Mouse (Mus musculus): ENCODE results near the gene Slc30a1. TPM values are rescaled to one million over a fixed set of nuclear protein-coding genes. Genes with fewer than 3 reads are reported as not detected.
A peak's percentile ranks its signal among the peaks of the same experiment; 100 is the strongest.

The Slc30a1 gene
- total RNA-seq, 2 experiments from 2014 or later: 16.4 to 19.5 TPM

DNA sequence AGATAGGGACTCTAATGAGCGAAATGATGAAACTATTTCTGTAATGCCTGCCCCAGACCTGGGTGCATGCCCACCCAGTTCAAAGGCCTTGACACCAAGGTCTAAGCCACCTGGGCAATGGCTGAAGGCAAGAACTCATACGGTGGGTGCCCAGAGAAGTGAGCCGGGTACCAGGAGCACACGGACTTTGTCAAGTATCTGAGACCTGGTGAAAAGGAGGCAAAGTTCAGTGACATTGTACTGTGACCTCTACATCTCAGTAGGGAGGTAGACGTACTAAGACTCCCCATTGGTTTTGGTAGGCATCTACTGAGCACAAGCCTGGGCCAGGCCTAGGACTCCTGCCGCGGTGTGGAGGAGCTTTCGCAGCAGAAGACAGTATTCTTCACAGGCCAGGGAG, 38.8 kb downstream of the Slc30a1 start:
- DNase-seq: no peak

DNA sequence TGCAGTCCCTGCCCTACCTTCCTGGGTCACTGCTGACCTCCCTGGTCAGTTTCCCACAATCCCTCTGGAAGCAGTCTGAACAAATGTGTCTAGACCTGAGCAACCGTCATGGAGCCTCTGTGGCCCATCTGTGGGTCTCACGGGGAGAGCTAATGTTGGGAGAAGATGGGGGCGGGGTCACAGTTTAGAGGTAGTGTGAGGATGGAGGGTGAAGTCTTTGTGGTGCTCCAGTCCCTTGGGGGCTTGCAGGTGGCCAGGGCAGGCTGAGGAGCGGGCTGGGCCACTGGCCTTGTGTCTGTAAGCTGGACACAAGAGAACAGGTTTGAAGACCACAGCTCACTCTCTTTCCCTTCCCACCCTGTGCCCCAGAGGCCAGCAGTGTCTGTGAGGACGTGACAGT, 39.2 kb downstream of the Slc30a1 start:
- DNase-seq: no peak

DNA sequence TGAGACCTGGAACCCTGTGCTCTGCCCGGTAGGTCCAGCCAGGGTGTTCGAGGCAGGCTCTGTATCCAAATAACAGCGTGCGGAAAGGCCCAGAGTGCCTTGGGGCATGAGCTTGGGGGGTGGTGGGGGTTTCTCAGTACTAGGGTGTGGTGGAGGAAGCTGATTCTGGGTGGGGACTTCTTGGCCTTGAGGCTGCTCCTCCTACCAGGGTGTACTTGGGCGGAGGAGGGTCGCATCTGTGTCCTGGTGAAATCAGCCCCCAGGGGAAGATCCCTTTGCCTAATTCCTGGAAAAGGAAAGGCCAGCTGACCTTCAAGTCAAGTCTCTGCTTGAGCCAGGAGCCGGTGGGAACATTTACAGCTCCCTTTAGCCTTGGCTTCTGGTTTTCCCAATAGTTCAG, 39.7 kb downstream of the Slc30a1 start:
- DNase-seq: peak; percentile 54 to 77

DNA sequence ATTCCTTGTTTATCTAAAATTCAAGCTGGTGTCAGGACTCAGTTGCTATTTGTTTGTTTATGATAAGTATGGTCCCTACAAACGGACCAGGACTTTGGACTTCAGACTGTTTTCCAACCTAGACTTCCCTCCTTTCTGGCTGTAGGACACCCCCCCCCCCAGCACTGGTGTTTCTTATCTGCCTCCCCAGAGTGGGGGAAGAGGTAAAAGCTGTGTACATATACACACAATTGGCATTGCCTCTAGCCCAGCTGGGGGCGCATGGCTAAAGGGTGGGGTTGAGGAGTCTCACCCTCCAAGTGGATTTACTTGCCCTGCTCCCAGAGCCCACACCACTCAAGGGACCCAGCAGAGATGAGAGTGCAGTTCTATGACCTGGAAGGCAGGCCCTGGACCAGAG, 40.3 kb downstream of the Slc30a1 start:
- DNase-seq: no peak

- DNase-seq: no peak
These were observed 41.2 kb downstream of the Slc30a1 start for GRCm38 (mm10) chr1:191947796-191948195.

DNA sequence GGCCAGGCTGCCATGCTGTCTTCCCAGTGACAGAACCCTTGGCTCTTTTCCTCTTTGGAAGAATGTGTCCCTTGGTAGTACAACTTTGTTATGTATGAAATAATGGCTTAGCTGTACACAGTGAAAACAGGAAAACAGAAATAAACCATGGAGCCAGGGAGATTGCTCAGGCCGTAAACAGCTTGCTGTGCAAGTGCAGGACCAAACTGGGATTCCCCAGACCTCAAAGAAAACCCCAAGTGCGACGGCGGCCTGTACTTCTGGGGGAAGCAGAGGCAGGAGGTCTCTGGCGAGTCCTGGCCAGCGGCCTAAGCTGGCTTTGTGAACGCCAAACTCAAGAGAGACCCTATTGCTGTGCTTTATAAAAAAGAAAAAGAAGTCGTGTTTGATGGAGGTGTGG, 42.0 kb downstream of the Slc30a1 start:
- DNase-seq: no peak

DNA sequence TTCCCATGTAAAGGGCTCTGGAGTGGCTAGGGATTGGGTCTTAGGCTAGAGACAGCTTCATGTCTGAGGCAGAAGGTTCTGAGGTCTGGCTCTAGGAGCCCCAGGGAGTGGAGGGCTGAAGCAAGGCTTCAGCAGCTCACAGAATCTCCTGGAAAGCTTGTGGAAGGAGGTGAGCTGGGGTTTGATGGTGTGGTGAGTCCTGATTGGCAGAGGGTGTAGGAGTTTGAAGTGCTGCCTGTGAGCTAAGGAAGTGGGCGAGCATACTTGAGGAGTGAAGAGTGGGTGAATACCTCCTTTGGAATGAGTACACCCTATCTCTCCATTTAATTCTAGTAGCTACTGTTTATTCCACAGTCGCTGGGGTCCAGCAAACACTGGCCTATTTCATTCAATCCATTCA, 44.0 kb downstream of the Slc30a1 start:
- no peak for DNase-seq

DNA sequence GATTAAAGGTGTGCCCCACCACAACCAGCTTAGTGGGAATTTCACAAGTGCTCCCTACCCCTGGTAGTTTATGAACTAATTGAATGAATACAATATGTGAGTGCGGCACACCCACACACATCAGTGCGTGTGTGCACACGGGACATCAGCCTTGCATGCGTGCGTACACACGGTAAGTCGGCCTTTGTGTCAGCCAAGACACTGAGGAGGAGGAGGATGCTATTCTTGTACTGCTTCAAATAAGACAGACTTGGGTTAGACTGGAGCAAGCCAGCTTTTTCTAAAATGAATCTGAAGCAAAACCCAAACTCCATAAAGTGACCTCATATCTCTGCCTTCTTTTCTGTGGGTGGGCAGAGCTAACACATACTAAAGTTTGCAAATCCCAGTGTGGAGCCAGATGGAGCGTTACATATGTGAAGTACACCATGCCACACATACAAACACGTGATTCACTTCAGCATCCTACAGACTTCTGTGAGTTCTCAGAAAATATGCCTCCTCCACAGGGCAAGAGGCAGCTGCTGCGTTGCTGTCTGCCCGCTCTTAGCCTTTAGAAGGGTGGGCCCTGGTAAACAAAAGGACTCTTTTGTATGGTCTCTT, 46.3 kb downstream of the Slc30a1 start:
- no peak for DNase-seq

DNA sequence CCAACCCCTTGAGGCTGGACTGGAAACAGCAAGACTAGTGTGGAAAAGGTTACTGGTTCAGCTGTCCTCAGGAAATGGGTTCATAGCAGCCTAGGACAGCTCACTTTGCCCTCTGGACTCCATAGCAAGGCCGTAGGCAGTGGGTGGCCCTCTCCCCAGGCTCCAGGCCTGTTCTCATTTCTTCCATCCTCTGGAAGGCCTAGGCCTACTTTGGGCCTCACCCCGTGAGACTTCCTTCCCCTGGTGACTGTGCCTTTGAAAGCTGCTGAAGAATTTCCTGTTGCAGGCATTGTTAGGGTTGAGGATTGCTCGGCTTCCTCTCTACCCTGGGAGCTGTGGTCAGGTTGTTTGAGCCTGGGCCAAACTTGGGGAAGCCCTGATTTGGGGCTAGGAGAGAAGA, 48.5 kb downstream of the Slc30a1 start:
- DNase-seq: peak; percentile 61 to 85

DNA sequence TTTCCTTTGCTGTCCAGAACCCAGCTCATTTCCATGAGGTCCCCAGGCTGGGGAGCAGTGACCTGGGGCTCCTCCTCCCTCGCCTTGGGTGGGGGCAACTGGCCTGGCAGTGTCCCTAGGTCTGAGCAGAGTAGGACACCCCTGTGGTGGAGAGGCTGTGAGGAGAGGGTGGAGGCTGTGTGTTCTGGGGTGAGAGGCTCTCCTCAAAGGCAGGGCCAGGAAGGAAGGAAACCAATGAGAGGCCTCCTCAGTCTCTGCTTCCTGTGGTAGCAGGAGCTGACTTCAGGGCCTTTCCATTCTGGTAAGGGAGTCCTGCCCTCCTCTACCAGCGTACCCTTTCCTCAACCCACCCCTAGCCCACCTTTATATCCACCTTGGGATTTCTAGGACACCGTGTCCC, 49.7 kb downstream of the Slc30a1 start:
- DNase-seq: peak; percentile 48 to 81

DNA sequence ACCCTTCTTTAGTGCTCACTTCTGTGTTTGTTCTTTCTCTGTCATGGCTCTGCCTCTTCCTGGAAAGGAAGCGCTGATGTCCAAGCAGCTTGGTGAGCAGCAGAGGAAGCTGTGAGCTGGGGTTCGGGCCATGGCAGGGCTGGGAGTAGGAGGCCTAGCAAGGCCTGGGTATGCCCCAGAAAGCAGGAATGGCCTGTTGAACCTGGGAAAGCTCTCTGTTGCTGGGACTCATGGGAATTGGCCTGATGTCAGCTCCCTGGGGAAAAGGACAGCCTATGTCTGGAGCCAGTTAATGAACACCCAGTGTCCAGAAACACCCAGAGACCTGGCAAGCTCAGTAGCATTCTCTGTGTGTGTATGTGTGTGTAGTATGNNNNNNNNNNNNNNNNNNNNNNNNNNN, 50.3 kb downstream of the Slc30a1 start:
- peak; percentile 66 to 71 for DNase-seq

- peak; percentile 59 to 77 for DNase-seq
These were observed 50.8 kb downstream of the Slc30a1 start for GRCm38 (mm10) chr1:191957321-191957720.

DNA sequence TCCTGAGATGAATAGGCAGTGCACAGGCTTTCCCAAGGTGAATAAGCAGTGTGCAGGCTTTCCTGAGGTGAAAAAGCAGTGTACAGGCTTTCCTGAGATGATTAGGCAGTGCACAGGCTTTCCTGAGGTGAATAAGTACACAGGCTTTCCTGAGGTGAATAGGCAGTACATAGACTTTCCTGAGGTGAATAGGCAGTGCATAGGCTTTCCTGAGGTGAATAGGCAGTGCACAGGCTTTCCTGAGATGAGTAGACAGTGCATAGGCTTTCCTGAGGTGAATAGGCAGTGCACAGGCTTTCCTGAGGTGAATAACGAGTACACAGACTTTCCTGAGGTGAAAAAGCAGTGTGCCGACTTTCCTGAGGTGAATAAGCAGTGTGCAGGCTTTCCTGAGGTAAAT, 54.4 kb downstream of the Slc30a1 start:
- no peak for DNase-seq

Other genes starting within 250 kb of the Slc30a1 start
- 100 to 1,000 TPM in 1 of 2 experiments, 10 to 100 TPM in 1; 99.5 to 111 TPM for gene Lpgat1, start 188.9 kb upstream of the Slc30a1 start, total RNA-seq (2021)
- under 1 TPM; 0.17 to 0.18 TPM for gene Nek2, start 85.3 kb upstream of the Slc30a1 start, total RNA-seq (2021)
- gene Rd3, start 70.6 kb downstream of the Slc30a1 start, total RNA-seq (2021): under 1 TPM; 0.15 to 0.26 TPM
- 1 to 10 TPM; 5.7 to 6.9 TPM for gene Traf5, start 185.8 kb downstream of the Slc30a1 start, total RNA-seq (2021)
- gene Rcor3, start 231.3 kb downstream of the Slc30a1 start, total RNA-seq (2021): 10 to 100 TPM; 26.6 to 30.5 TPM

Measured in heart, adult 18-20 months (tissue).